Mouse (Mus musculus): ENCODE measurements around the gene 4930523C07Rik. TPM values are rescaled to one million over a fixed set of nuclear protein-coding genes. Genes with fewer than 3 reads are reported as not detected.

4930523C07Rik gene
- total and polyA plus RNA-seq, 2 experiments from 2014 or later = 3.3 to 3.8 TPM

DNA sequence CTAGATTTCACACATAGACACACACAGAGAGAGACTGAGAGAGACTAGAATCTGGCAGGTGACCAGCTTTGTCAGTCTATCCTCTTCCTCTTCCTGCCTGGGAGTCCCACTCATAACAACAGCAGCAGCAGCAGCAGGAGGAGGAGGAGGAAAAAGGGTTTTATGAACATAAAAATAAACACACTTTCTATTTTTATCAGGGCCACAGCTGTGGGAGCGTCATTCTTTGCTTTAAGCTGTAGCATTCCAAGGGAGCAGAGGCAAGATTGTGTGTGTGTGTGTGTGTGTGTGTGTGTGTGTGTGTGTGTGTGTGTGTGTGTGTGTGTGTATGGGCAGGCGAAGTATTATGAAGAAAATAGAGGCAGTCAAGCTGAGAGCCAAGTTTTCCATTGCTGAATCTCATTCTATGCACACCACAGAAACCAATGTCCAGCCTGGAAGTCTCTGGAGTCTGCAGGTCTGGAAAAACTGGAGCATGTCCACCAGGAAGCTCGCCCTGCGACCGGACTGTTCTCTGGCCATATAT, 7.1 kb upstream of the 4930523C07Rik start:
- no peaks in the 10 kb centered on the region for H3K27me3 ChIP-seq (ENCODE audit: insufficient read depth, low read length)
- peak; percentile 29 for ATAC-seq
- H3K9me3 ChIP-seq (ENCODE audit: low read length) = no peaks in the 10 kb centered on the region
- TF ChIP-seq CTCF (IDR thresholded peaks at IDR 0.05; ENCODE audit: low read depth) = no peak
- WGBS = 72% methylated on average over 5 of the region's 5 CpGs
- no peak overlapping the region for H3K4me3 ChIP-seq (ENCODE audit: low read depth, low read length)
- no peak overlapping the region for H3K9ac ChIP-seq
- H3K27ac ChIP-seq (ENCODE audit: low read depth, low read length) = peak overlapping the region; percentile 41; the same call in 1 of the 2 replicates
- no peaks in the 10 kb centered on the region for H3K36me3 ChIP-seq (ENCODE audit: insufficient read depth)
- peak; percentile 25 for DNase-seq
- no peaks in the 10 kb centered on the region for H3K4me1 ChIP-seq (ENCODE audit: insufficient read depth)
- H3K4me2 ChIP-seq (ENCODE audit: low read depth) = no peak overlapping the region

DNA sequence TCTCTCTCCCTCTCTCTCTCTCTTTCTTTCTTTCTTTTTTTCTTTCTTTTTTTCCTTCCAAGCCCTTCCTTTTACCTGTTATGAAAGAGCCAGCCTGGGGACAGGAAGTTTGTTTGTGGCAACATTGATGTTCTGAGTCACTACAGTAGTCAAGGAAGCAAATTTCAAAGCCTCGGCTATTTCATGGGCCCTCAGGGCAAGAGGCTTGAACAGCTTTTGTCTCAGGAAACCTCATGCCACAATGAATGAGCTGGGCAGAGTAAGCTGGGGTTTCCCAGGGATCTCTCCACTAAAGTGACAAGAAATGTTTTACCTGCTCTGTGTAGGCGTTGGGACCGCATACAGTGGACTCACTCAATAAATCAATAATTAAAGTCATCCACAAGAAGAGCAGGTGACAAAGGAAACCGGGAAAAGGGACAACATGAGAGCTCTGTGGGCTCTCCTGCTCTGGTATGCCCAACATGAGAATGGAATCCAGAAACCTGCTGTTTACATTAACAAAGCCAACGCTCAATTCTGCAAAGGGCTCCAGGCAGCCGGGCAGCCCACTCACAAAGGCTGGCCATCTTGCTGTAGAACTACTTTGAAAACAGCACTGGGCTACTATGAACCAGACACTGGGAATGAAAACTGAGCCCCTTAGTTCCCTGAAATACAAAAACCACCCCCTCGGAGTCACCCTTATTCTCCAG, 4.1 kb upstream of the 4930523C07Rik start:
- 0 out of 2 replicates have a peak, but pooled peaks cover 6% of the 10 kb centered on the region for H3K4me1 ChIP-seq (ENCODE audit: insufficient read depth)
- H3K4me2 ChIP-seq (ENCODE audit: low read depth) = no peak overlapping the region
- H3K27ac ChIP-seq (ENCODE audit: low read depth, low read length) = no peak overlapping the region
- DNase-seq = no peak
- ATAC-seq = no peak
- H3K4me3 ChIP-seq (ENCODE audit: low read depth, low read length) = no peak overlapping the region
- no peak overlapping the region for H3K9ac ChIP-seq
- no peak for TF ChIP-seq CTCF (IDR thresholded peaks at IDR 0.05; ENCODE audit: low read depth)
- no peaks in the 10 kb centered on the region for H3K36me3 ChIP-seq (ENCODE audit: insufficient read depth)
- H3K27me3 ChIP-seq (ENCODE audit: insufficient read depth, low read length) = no peaks in the 10 kb centered on the region
- no peaks in the 10 kb centered on the region for H3K9me3 ChIP-seq (ENCODE audit: low read length)
- 46% methylated on average over 7 of the region's 7 CpGs for WGBS

DNA sequence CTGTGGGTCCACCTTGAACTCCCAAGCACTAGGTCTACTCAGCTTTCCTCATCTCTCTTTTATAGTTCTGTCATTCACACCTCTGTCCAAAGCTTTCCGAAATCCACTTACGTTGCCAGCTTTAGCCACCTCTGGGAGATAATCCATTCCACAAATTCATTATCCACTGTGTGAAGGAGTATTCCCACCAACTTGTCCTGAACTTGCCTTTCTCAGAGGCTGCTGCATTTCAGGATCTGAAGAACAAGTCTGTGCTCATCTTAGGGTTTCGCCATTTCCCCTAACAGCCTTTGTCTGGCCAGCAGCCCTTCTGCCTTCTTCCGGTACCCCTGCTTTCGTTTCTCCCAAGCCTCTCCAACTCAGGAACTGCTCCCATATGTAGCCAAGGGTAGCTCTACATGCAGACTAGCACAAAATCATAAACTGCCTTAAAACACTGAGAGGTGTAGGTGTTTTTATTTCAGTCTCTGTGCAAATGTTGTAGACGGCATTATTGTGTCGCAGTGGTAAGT, 2.9 kb upstream of the 4930523C07Rik start:
- DNase-seq = no peak

DNA sequence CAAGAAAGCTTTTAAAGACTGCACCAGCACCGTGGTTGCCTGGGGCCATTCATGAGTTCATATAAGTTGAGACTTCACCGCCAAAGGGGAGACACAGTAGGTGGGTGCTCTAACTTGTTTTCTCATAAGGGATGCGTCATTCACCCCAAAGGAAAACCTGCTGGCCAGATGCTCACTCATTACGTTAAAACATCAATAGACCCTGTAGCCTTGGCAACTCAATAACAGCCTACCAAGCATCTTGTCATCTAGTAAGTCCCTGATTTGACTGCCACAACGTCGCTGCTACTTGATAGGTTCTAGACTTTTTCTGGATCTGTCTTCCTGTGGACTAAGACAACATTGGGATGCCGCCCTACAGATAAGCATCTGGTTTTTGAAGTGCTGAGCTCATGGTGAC, 1.8 kb upstream of the 4930523C07Rik start:
- DNase-seq (no peak), ATAC-seq (no peak)
- 0 out of 2 replicates have a peak, but pooled peaks cover 6% of the 10 kb centered on the region for H3K4me1 ChIP-seq (ENCODE audit: insufficient read depth)
- no peaks in the 10 kb centered on the region for H3K27me3 ChIP-seq (ENCODE audit: insufficient read depth, low read length)
- H3K9ac ChIP-seq = no peak overlapping the region
- H3K9me3 ChIP-seq (ENCODE audit: low read length) = no peaks in the 10 kb centered on the region
- WGBS = 84% methylated on average over 7 of the region's 7 CpGs
- H3K4me2 ChIP-seq (ENCODE audit: low read depth) = no peak overlapping the region
- H3K36me3 ChIP-seq (ENCODE audit: insufficient read depth) = no peaks in the 10 kb centered on the region
- H3K4me3 ChIP-seq (ENCODE audit: low read depth, low read length) = no peak overlapping the region
- no peak for TF ChIP-seq CTCF (IDR thresholded peaks at IDR 0.05; ENCODE audit: low read depth)
- no peak overlapping the region for H3K27ac ChIP-seq (ENCODE audit: low read depth, low read length)

More for the DNA sequence above, 2.9 kb upstream of the 4930523C07Rik start:
- Histone ChIP-seq H3K4me2 (ENCODE audit: low read depth) (no peak overlapping the region), H3K36me3 (ENCODE audit: insufficient read depth) (no peaks in the 10 kb centered on the region), H3K4me3 (ENCODE audit: low read depth, low read length) (no peak overlapping the region), H3K27ac (ENCODE audit: low read depth, low read length) (no peak overlapping the region), H3K27me3 (ENCODE audit: insufficient read depth, low read length) (no peaks in the 10 kb centered on the region), H3K4me1 (ENCODE audit: insufficient read depth) (0 out of 2 replicates have a peak, but pooled peaks cover 6% of the 10 kb centered on the region), H3K9ac (no peak overlapping the region), H3K9me3 (ENCODE audit: low read length) (no peaks in the 10 kb centered on the region)
- ATAC-seq = no peak
- no peak for TF ChIP-seq CTCF (IDR thresholded peaks at IDR 0.05; ENCODE audit: low read depth)
- 95% methylated on average over 7 of the region's 7 CpGs for WGBS

DNA sequence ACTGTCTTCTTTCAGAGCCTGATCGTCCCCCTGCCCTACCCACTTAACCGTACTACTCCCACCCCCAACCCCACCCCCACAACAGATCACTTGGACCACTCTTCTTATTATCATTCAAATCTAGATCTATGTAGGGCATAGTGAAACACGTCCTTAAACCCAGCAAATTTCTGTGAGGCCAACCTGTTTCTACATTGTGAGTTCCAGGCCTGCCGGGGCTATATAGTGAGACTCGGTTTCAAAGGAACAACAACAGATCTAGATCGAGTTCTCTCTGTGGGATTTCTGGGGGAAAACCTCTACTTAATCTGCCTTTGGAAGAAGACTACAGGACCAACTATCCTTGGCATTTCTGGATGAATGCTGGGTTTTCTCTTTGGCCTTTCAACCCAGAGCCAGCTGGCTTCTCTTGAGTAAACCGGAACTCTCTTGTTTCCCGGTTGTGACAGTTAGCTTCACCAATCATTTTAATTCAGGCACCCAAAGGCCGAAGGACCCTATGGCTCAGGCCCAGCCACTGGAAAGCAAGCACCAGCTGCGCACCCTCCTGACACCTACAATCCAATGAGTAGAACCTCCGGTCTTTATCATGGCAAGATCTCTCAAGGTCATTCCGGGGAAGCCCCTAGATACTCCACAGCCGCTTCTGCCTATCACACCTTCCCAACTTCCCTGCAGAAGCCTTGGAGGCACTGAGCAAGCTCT, 759 bp upstream of the 4930523C07Rik start:
- DNase-seq (no peak), ATAC-seq (no peak)
- H3K9ac ChIP-seq = no peak overlapping the region
- no peak overlapping the region for H3K27ac ChIP-seq (ENCODE audit: low read depth, low read length)
- H3K4me2 ChIP-seq (ENCODE audit: low read depth) = no peak overlapping the region; the same call in 1 of the 2 replicates
- 0 out of 2 replicates have a peak, but pooled peaks cover 6% of the 10 kb centered on the region for H3K4me1 ChIP-seq (ENCODE audit: insufficient read depth)
- H3K9me3 ChIP-seq (ENCODE audit: low read length) = no peaks in the 10 kb centered on the region
- H3K4me3 ChIP-seq (ENCODE audit: low read depth, low read length) = no peak overlapping the region
- no peak for TF ChIP-seq CTCF (IDR thresholded peaks at IDR 0.05; ENCODE audit: low read depth)
- 92% methylated on average over 13 of the region's 13 CpGs for WGBS
- H3K36me3 ChIP-seq (ENCODE audit: insufficient read depth) = no peaks in the 10 kb centered on the region
- no peaks in the 10 kb centered on the region for H3K27me3 ChIP-seq (ENCODE audit: insufficient read depth, low read length)

DNA sequence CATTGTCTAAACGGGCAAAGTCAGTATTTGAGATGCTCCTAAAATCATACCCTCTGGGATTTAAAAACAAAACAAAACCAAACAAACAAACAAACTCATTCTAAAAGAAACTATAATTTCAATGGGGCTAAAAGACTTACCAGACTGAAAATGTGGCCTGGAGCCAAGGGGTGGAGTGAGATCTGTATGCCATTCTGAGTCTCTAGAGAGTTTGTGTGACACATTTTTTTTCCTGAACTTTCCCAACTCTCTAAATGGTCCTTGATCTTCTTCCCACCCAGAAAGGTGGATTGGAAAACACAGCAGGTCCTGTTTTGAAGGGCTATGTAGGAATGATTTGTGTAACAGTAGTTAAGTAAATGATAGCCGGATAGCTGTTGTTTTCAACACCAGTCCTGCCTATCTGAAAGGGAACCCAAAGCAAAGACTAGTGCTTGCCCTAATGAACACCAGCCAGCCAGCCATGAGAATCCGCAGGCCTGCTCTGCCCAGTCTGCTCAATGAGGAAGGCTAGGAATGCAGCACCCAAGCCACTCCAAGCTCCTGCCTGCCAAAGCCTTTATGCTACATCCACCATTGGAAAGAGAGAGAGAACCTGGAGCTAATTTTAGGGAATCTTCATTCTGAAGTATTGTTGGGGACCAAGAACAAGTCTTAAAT, 1.0 kb downstream of the 4930523C07Rik start:
- Histone ChIP-seq H3K4me1 (ENCODE audit: insufficient read depth) (0 out of 2 replicates have a peak, but pooled peaks cover 6% of the 10 kb centered on the region), H3K9me3 (ENCODE audit: low read length) (no peaks in the 10 kb centered on the region), H3K4me3 (ENCODE audit: low read depth, low read length) (peak overlapping the region; percentile 30; the same call in 1 of the 2 replicates), H3K4me2 (ENCODE audit: low read depth) (peak overlapping the region; percentile 47; the same call in 1 of the 2 replicates), H3K36me3 (ENCODE audit: insufficient read depth) (no peaks in the 10 kb centered on the region), H3K27me3 (ENCODE audit: insufficient read depth, low read length) (no peaks in the 10 kb centered on the region), H3K9ac (no peak overlapping the region), H3K27ac (ENCODE audit: low read depth, low read length) (no peak overlapping the region)
- WGBS = 58% methylated on average over 3 of the region's 3 CpGs
- DNase-seq (no peak), ATAC-seq (no peak)
- TF ChIP-seq CTCF (IDR thresholded peaks at IDR 0.05; ENCODE audit: low read depth) = no peak

All from forebrain, postnatal 0 days (tissue).